Mouse (Mus musculus): Measurements from ENCODE around the gene Zdhhc3. TPM values are rescaled to one million over a fixed set of nuclear protein-coding genes. Genes with fewer than 3 reads are reported as not detected.
A peak's percentile ranks its signal among the peaks of the same experiment; 100 is the strongest.

Zdhhc3 gene
- polyA plus RNA-seq, 1 experiment from 2014 or later = 64.7 TPM

DNA sequence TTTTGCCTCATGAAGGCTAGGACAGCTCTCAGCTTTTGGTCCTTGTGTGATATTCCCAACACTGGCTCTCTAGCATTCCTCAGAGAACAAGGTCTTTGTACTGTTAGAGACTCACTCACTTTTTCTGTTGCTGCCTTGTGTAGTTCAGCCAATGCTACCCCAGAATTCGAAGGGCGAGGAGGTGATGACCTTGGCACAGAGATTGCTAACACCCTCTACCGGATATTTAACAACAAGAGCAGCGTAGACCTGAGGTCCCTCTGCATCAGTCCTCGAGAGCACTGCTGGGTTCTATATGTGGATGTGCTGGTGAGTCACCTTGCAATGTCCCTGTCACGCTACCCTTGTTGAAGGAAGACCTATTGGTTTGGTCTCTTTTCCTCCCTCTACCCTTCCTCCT lies 14.7 kb upstream of the Zdhhc3 start:
- no peaks in the 10 kb centered on the region for H3K4me1 ChIP-seq (replicated peaks; ENCODE audit: control insufficient read depth, insufficient read depth)
- peaks cover 41% of the 10 kb centered on the region for H3K36me3 ChIP-seq (ENCODE audit: control insufficient read depth, insufficient read depth, low read length)
- 92% methylated on average over 6 of the region's 6 CpGs for WGBS
- H3K4me3 ChIP-seq (ENCODE audit: low read depth, low read length) = no peak overlapping the region
- H3K9me3 ChIP-seq (ENCODE audit: control insufficient read depth, low read length) = no peaks in the 10 kb centered on the region
- ATAC-seq (ENCODE audit: low FRiP score, low TSS enrichment) (no peak), DNase-seq (ENCODE audit: low spot score) (no peak)
- no peak overlapping the region for H3K9ac ChIP-seq (ENCODE audit: low read length)
- no peak overlapping the region for H3K4me2 ChIP-seq (replicated peaks; ENCODE audit: low read depth)
- H3K27me3 ChIP-seq (ENCODE audit: control insufficient read depth, insufficient read depth, low read length) = no peaks in the 10 kb centered on the region
- no peak overlapping the region for H3K27ac ChIP-seq (replicated peaks)
- TF ChIP-seq CTCF (IDR thresholded peaks at IDR 0.05; ENCODE audit: low read depth) (no peak), EP300 (optimal IDR thresholded peaks at IDR 0.05) (no peak)

DNA sequence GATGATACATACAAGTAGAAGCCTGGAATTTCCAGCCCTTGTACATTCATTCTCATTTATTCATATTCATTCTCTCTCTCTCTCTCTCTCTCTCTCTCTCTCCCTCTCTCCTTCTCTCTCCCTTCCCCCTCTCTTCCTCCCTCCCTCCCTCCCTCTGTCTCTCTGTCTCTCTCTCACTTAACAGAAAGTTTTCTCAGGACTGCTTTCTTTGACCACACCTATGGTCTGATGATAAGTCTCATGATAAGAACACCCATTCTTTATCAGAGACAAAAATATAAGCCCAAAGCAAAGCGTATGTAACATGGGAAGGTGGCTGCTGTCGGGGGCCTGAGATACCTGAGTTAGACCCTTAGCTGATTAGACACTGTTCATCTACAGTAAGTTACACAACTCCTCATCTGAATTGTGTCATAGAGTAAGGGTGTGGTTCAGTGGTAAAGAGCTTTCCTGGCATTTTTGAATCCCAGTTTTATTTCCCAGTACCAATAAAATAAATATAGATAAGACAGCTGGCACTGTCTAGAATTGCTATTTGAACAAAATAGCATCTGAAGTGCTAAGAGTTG lies 11.5 kb upstream of the Zdhhc3 start:
- Histone ChIP-seq H3K9me3 (ENCODE audit: control insufficient read depth, low read length) (no peaks in the 10 kb centered on the region), H3K9ac (ENCODE audit: low read length) (no peak overlapping the region), H3K36me3 (ENCODE audit: control insufficient read depth, insufficient read depth, low read length) (peaks cover 30% of the 10 kb centered on the region), H3K4me3 (ENCODE audit: low read depth, low read length) (no peak overlapping the region), H3K4me2 (replicated peaks; ENCODE audit: low read depth) (no peak overlapping the region), H3K27ac (replicated peaks) (peak overlapping the region; percentile 79), H3K4me1 (replicated peaks; ENCODE audit: control insufficient read depth, insufficient read depth) (no peaks in the 10 kb centered on the region), H3K27me3 (ENCODE audit: control insufficient read depth, insufficient read depth, low read length) (no peaks in the 10 kb centered on the region)
- no peak for DNase-seq (ENCODE audit: low spot score)
- 54% methylated on average over 2 of the region's 2 CpGs for WGBS
- TF ChIP-seq EP300 (optimal IDR thresholded peaks at IDR 0.05) (no peak), CTCF (IDR thresholded peaks at IDR 0.05; ENCODE audit: low read depth) (no peak)
- no peak; the same call in 1 of the 2 replicates for ATAC-seq (ENCODE audit: low FRiP score, low TSS enrichment)

GRCm38 (mm10) chr9:123123571-123124412 lies 10.8 kb upstream of the Zdhhc3 start:
- Histone ChIP-seq H3K9me3 (ENCODE audit: control insufficient read depth, low read length) (no peaks in the 10 kb centered on the region), H3K4me2 (replicated peaks; ENCODE audit: low read depth) (no peak overlapping the region), H3K27me3 (ENCODE audit: control insufficient read depth, insufficient read depth, low read length) (no peaks in the 10 kb centered on the region), H3K27ac (replicated peaks) (peak overlapping the region; percentile 79), H3K4me3 (ENCODE audit: low read depth, low read length) (no peak overlapping the region), H3K4me1 (replicated peaks; ENCODE audit: control insufficient read depth, insufficient read depth) (no peaks in the 10 kb centered on the region), H3K9ac (ENCODE audit: low read length) (no peak overlapping the region), H3K36me3 (ENCODE audit: control insufficient read depth, insufficient read depth, low read length) (peaks cover 34% of the 10 kb centered on the region)
- ATAC-seq (ENCODE audit: low FRiP score, low TSS enrichment) (peak; percentile 88), DNase-seq (ENCODE audit: low spot score) (peak; percentile 65)
- TF ChIP-seq EP300 (optimal IDR thresholded peaks at IDR 0.05) (no peak), CTCF (IDR thresholded peaks at IDR 0.05; ENCODE audit: low read depth) (peak; percentile 87)
- WGBS = 64% methylated on average over 6 of the region's 6 CpGs

- H3K27me3 ChIP-seq (ENCODE audit: control insufficient read depth, insufficient read depth, low read length) = no peaks in the 10 kb centered on the region
- no peak for TF ChIP-seq CTCF (IDR thresholded peaks at IDR 0.05; ENCODE audit: low read depth)
- no peak for TF ChIP-seq EP300 (optimal IDR thresholded peaks at IDR 0.05)
- H3K9ac ChIP-seq (ENCODE audit: low read length) = no peak overlapping the region
- H3K27ac ChIP-seq (replicated peaks) = 0 out of 2 replicates have a peak overlapping the region, but pooled peaks have one; percentile 2
- H3K9me3 ChIP-seq (ENCODE audit: control insufficient read depth, low read length) = no peaks in the 10 kb centered on the region
- H3K4me3 ChIP-seq (ENCODE audit: low read depth, low read length) = no peak overlapping the region
- ATAC-seq (ENCODE audit: low FRiP score, low TSS enrichment) = no peak
- peaks cover 32% of the 10 kb centered on the region for H3K36me3 ChIP-seq (ENCODE audit: control insufficient read depth, insufficient read depth, low read length)
- no peak for DNase-seq (ENCODE audit: low spot score)
- no peaks in the 10 kb centered on the region for H3K4me1 ChIP-seq (replicated peaks; ENCODE audit: control insufficient read depth, insufficient read depth)
- no peak overlapping the region for H3K4me2 ChIP-seq (replicated peaks; ENCODE audit: low read depth)
- WGBS = 84% methylated on average over 3 of the region's 3 CpGs
These were observed 10.0 kb upstream of the Zdhhc3 start for GRCm38 (mm10) chr9:123123017-123123416.

DNA sequence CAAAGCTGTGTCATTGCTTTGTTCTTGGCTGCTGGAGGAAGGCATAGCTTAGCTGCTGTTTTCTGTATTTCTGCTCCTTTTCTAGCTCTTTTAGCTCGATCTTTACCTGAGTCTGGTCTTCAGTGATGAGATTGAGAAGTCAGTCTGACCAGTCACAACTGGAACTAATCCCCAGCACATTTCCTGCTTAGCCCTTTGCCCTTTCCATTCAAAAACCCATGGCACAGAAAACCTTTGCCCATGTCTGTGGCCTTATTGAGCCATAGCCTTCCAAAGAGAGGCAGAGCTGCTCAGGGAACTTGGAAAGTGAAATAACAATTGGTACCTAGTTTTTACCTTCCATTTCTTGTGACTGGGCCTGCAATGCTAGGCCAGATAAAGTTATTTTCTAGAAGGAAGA lies 2.6 kb upstream of the Zdhhc3 start:
- Histone ChIP-seq H3K36me3 (ENCODE audit: control insufficient read depth, insufficient read depth, low read length) (peaks cover 13% of the 10 kb centered on the region), H3K9me3 (ENCODE audit: control insufficient read depth, low read length) (no peaks in the 10 kb centered on the region), H3K27ac (replicated peaks) (no peak overlapping the region), H3K4me1 (replicated peaks; ENCODE audit: control insufficient read depth, insufficient read depth) (peaks cover 6% of the 10 kb centered on the region; the same call in 1 of the 2 replicates), H3K4me2 (replicated peaks; ENCODE audit: low read depth) (no peak overlapping the region), H3K9ac (ENCODE audit: low read length) (no peak overlapping the region), H3K27me3 (ENCODE audit: control insufficient read depth, insufficient read depth, low read length) (no peaks in the 10 kb centered on the region), H3K4me3 (ENCODE audit: low read depth, low read length) (no peak overlapping the region)
- DNase-seq (ENCODE audit: low spot score) (no peak), ATAC-seq (ENCODE audit: low FRiP score, low TSS enrichment) (no peak)
- 96% methylated on average over 1 of the region's 1 CpGs for WGBS
- no peak for TF ChIP-seq CTCF (IDR thresholded peaks at IDR 0.05; ENCODE audit: low read depth)
- no peak for TF ChIP-seq EP300 (optimal IDR thresholded peaks at IDR 0.05)

DNA sequence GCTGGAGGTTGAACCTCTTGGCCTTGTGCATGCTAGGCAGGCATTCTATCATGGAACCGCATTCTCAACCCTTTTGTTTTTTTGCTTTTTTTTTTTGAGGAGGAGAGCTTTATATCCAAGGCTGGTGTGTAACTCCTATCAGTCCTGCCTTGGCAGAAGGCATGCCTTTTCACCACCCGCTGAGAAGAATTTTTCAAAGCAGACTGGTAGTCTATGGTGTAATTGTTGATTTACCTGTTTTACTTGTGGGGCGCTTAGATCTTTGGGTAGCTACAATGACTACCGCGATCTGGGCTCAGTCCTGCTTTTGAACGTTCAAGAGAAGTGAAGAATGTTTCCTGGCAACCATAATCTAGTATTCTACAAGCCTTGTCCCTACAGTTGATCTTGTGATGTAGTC lies 926 bp upstream of the Zdhhc3 start:
- no peak for DNase-seq (ENCODE audit: low spot score)
- no peak for TF ChIP-seq CTCF (IDR thresholded peaks at IDR 0.05; ENCODE audit: low read depth)
- no peak for TF ChIP-seq EP300 (optimal IDR thresholded peaks at IDR 0.05)
- H3K27ac ChIP-seq (replicated peaks) = peak overlapping the region; percentile 97

More for the DNA sequence above, 926 bp upstream of the Zdhhc3 start:
- Histone ChIP-seq H3K4me3 (ENCODE audit: low read depth, low read length) (peak overlapping the region; percentile 87), H3K4me1 (replicated peaks; ENCODE audit: control insufficient read depth, insufficient read depth) (peaks cover 6% of the 10 kb centered on the region; the same call in 1 of the 2 replicates), H3K27me3 (ENCODE audit: control insufficient read depth, insufficient read depth, low read length) (no peaks in the 10 kb centered on the region), H3K36me3 (ENCODE audit: control insufficient read depth, insufficient read depth, low read length) (peaks cover 3% of the 10 kb centered on the region; the same call in 1 of the 2 replicates), H3K4me2 (replicated peaks; ENCODE audit: low read depth) (peak overlapping the region; percentile 88), H3K9ac (ENCODE audit: low read length) (peak overlapping the region; percentile 94), H3K9me3 (ENCODE audit: control insufficient read depth, low read length) (no peaks in the 10 kb centered on the region)
- ATAC-seq (ENCODE audit: low FRiP score, low TSS enrichment) = no peak
- WGBS = 39% methylated on average over 6 of the region's 6 CpGs

All from stomach, postnatal 0 days (tissue).